Mouse (Mus musculus) liver, postnatal 0 days (tissue): Measurements from ENCODE around the gene Pde10a. TPM values are rescaled to one million over a fixed set of nuclear protein-coding genes. Genes with fewer than 3 reads are reported as not detected.

Experiments
- ATAC-seq: fragments of 200-750 bp; cut with Nextera tagmentation; 2 replicates; pipeline ENCODE4 v1.8.0; 2017; ENCODE audit warnings: mild to moderate bottlenecking, moderate library complexity
- DNase-seq: peaks from one replicate; pipeline ENCODE4 v3.0.0-alpha.2; 2016
- H3K27ac ChIP-seq: fragments of 300-500 bp; sonication (generic); 2 replicates; pipeline ENCODE4 v1.5.1; 2014; ENCODE audit warnings: antibody characterized with exemption, moderate library complexity, mild to moderate bottlenecking, low read depth
- H3K27me3 ChIP-seq: fragments of 300-500 bp; sonication (generic); 2 replicates; pipeline ENCODE4 v1.6.1; 2014; ENCODE audit warnings: low read length, control low read depth, mixed read lengths; ENCODE audit not compliant: insufficient read depth
- H3K36me3 ChIP-seq: fragments of 300-500 bp; sonication (generic); replicated peaks from 2 replicates; pipeline ENCODE4 v1.6.1; 2014; ENCODE audit warnings: mild to moderate bottlenecking, control low read depth, low read length, moderate library complexity, mixed read lengths; ENCODE audit not compliant: insufficient read depth
- H3K4me1 ChIP-seq: fragments of 300-500 bp; sonication (generic); 2 replicates; pipeline ENCODE4 v1.6.1; 2014; ENCODE audit warnings: antibody characterized with exemption, mild to moderate bottlenecking, control low read depth; ENCODE audit not compliant: insufficient read depth
- H3K4me2 ChIP-seq: fragments of 300-500 bp; sonication (generic); 2 replicates; pipeline ENCODE4 v1.6.1; 2014; ENCODE audit warnings: low read depth, mild to moderate bottlenecking, low read length, moderate library complexity, mixed read lengths
- H3K4me3 ChIP-seq: fragments of 300-500 bp; sonication (generic); 2 replicates; pipeline ENCODE4 v1.5.1; 2014; ENCODE audit warnings: low read depth, low read length
- H3K9ac ChIP-seq: fragments of 300-500 bp; sonication (generic); replicated peaks from 2 replicates; pipeline ENCODE4 v1.6.1; 2014; ENCODE audit warnings: mild to moderate bottlenecking, moderate library complexity
- H3K9me3 ChIP-seq: fragments of 300-500 bp; sonication (generic); 2 replicates; pipeline ENCODE4 v1.6.1; 2016; ENCODE audit warnings: mild to moderate bottlenecking, control low read depth, low read length, mixed read lengths
- CTCF ChIP-seq: sonication (generic); IDR thresholded peaks from 2 replicates; pipeline ENCODE4 v1.5.1; 2016; ENCODE audit warnings: antibody characterized with exemption, low read depth
- EP300 ChIP-seq: IDR thresholded peaks from 2 replicates; pipeline ENCODE4 v1.6.1; 2016; ENCODE audit warnings: antibody characterized with exemption, low read depth, mild to moderate bottlenecking
- WGBS: fragments of 180-500 bp; shearing (Covaris S2); extraction: QIAGEN DNeasy Blood & Tissue Kit; methylation state at CpG from one replicate; pipeline ENCODE4 v1.1.7; 2014; ENCODE audit not compliant: insufficient replicate concordance; 5-methylcytosine and 5-hydroxymethylcytosine counted together
- polyA plus RNA-seq: library from polyadenylated mRNA; unstranded; fragments of >200 nt; fragmentation: Nextera tagmentation; extraction: Ambion mirVana; gene quantifications from 2 replicates; pipeline ENCODE4 v1.2.1, GENCODE M21; 2015

Pde10a gene
- polyA plus RNA-seq, 1 experiment from 2014 or later: 0.90 TPM

DNA sequence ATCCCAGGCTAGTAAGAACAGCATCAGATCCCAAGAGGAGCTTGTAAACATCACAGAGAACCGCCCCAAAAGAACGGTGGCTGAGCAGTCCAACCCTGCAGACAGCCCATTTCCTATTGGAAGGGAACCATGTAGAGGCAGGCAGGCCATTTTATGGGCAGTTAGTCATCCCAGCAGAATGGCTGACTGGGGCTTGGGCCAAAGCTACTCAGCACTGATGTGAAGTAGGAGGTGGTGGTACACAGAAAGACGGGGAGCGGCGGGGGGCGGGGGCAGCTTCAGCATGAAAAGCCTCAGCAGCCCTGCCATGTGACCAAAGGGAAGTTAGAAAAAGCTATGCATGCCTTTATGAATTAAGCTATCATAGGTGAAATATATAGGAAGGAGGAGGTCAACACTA, 252.5 kb downstream of the Pde10a start:
- no peak overlapping the region for H3K9ac ChIP-seq
- WGBS: 82% methylated on average over 6 of the region's 6 CpGs
- no peaks in the 10 kb centered on the region for H3K27me3 ChIP-seq
- no peaks in the 10 kb centered on the region for H3K4me1 ChIP-seq
- DNase-seq: no peak
- TF ChIP-seq CTCF (no peak), EP300 (no peak)
- ATAC-seq: no peak
- no peak overlapping the region for H3K4me3 ChIP-seq
- no peak overlapping the region for H3K27ac ChIP-seq
- H3K9me3 ChIP-seq: no peaks in the 10 kb centered on the region
- no peaks in the 10 kb centered on the region for H3K36me3 ChIP-seq
- no peak overlapping the region for H3K4me2 ChIP-seq

DNA sequence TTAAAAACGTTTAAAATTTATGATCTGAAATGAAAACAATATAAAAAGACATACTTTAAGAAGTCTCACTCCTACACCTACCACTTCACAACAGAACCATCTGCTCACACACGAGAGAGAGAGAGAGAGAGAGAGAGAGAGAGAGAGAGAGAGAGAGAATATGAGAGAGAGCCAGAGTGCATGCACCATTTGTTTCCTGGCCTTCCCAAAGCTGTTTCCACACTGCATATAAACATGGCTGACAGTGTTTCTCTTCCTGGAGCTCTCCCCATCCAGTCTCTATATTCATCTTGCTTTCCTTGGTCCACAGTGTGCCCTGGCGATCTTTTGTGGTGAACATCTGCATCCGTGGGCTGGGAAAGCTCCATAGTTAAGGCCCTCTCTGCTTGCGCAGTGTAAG, 253.7 kb downstream of the Pde10a start:
- Histone ChIP-seq H3K4me1 (no peaks in the 10 kb centered on the region), H3K4me3 (no peak overlapping the region), H3K4me2 (no peak overlapping the region), H3K9ac (no peak overlapping the region), H3K27ac (no peak overlapping the region), H3K27me3 (no peaks in the 10 kb centered on the region), H3K36me3 (no peaks in the 10 kb centered on the region), H3K9me3 (no peaks in the 10 kb centered on the region)
- no peak for ATAC-seq
- TF ChIP-seq EP300 (no peak), CTCF (no peak)
- WGBS: 60% methylated on average over 5 of the region's 5 CpGs
- DNase-seq: no peak

DNA sequence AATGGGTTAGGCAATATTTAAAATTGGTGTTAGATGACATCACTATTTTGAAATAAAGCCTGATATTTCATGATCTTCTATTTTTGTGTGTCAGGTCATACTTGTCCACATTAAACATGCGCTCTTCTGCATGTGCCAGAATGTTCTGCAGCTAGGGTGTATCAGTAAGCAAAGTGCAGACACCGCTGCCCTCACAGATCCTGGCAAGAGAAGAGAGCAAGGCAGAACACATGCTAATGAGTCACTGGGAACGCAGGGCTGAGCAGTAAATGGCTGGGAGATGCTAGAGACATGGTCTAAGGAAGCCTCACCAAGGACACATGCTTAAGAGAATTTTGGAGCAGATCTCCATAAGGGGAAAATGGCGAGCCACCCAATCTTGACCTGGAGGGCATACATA, 255.3 kb downstream of the Pde10a start:
- ATAC-seq (no peak), DNase-seq (no peak)
- H3K4me1 ChIP-seq: no peaks in the 10 kb centered on the region
- H3K4me3 ChIP-seq: no peak overlapping the region
- no peaks in the 10 kb centered on the region for H3K36me3 ChIP-seq
- WGBS: 75% methylated on average over 4 of the region's 4 CpGs
- no peaks in the 10 kb centered on the region for H3K9me3 ChIP-seq
- H3K27me3 ChIP-seq: no peaks in the 10 kb centered on the region
- no peak for TF ChIP-seq EP300
- TF ChIP-seq CTCF: no peak
- no peak overlapping the region for H3K27ac ChIP-seq
- H3K9ac ChIP-seq: no peak overlapping the region
- H3K4me2 ChIP-seq: no peak overlapping the region

DNA sequence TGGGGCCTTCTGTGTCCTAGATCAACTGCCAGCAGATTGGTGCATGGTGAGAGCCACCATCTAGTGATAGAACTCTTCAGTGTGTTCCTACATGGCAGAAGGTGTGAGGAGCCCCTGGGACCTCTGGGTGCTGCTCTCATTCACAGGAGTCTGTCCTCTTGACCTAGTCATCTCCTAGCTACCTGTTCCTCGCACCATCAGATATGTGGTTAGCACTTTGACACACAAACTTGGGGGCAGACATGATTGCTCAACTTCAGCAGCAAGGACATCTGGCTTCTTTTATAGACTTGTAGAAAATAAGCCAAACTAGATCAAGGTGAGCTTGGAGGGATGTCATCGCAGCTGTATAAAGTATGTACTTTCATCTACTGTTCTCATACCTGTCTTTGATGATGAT, 255.9 kb downstream of the Pde10a start:
- no peaks in the 10 kb centered on the region for H3K36me3 ChIP-seq
- no peak overlapping the region for H3K4me3 ChIP-seq
- H3K4me2 ChIP-seq: no peak overlapping the region
- no peaks in the 10 kb centered on the region for H3K4me1 ChIP-seq
- H3K9ac ChIP-seq: no peak overlapping the region
- WGBS: 76% methylated on average over 2 of the region's 2 CpGs
- no peaks in the 10 kb centered on the region for H3K27me3 ChIP-seq
- DNase-seq (no peak), ATAC-seq (no peak)
- TF ChIP-seq CTCF: no peak
- no peak for TF ChIP-seq EP300
- no peaks in the 10 kb centered on the region for H3K9me3 ChIP-seq
- no peak overlapping the region for H3K27ac ChIP-seq

DNA sequence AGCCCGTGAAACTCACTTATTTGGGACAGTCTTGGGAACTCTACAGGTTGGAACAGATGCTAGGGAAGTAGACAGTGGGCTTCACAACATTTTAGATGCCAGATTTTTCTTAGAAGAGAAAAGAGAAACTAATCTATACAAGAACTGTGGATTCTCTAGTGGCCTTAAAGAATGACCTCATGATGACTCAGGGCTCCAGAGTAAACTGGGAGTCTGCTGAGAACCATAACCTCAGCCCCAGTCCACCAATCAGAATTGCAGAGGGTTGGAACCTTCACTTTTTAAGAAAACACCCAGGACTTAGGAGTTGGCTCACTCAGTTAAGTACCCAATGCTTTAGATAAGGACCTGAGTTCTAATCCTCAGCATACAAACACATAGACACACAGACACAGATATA, 256.4 kb downstream of the Pde10a start:
- no peak overlapping the region for H3K9ac ChIP-seq
- 61% methylated on average over 1 of the region's 1 CpGs for WGBS
- H3K4me2 ChIP-seq: no peak overlapping the region
- no peaks in the 10 kb centered on the region for H3K9me3 ChIP-seq
- H3K27ac ChIP-seq: no peak overlapping the region
- TF ChIP-seq EP300 (no peak), CTCF (no peak)
- ATAC-seq (no peak), DNase-seq (no peak)
- H3K4me3 ChIP-seq: no peak overlapping the region
- no peaks in the 10 kb centered on the region for H3K4me1 ChIP-seq
- no peaks in the 10 kb centered on the region for H3K36me3 ChIP-seq
- H3K27me3 ChIP-seq: no peaks in the 10 kb centered on the region

DNA sequence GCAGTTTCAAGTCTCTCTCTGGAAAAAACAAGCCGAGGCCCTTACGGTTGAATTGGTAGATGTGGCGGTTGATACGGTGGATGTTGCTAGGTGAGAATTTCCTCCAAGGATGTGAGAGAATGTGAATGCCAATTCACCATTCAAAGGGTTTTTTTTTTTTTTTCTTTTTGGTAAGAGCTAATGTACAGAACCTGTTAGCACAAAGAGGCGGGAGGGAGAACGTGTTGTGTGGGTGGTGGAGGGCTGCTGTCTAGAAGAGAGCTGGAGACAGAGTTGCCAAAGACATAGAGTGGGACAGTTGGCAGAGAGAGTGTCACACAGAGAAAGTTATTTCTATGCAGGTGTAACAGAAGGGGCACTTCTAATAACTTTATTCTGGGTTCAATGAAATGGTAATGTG, 260.7 kb downstream of the Pde10a start:
- H3K27ac ChIP-seq: no peak overlapping the region
- ATAC-seq: no peak
- H3K4me2 ChIP-seq: no peak overlapping the region
- DNase-seq: no peak
- no peaks in the 10 kb centered on the region for H3K36me3 ChIP-seq
- no peaks in the 10 kb centered on the region for H3K9me3 ChIP-seq
- no peak overlapping the region for H3K9ac ChIP-seq
- no peaks in the 10 kb centered on the region for H3K4me1 ChIP-seq
- no peak overlapping the region for H3K4me3 ChIP-seq
- WGBS: 88% methylated on average over 6 of the region's 6 CpGs
- TF ChIP-seq EP300 (no peak), CTCF (no peak)
- H3K27me3 ChIP-seq: no peaks in the 10 kb centered on the region

DNA sequence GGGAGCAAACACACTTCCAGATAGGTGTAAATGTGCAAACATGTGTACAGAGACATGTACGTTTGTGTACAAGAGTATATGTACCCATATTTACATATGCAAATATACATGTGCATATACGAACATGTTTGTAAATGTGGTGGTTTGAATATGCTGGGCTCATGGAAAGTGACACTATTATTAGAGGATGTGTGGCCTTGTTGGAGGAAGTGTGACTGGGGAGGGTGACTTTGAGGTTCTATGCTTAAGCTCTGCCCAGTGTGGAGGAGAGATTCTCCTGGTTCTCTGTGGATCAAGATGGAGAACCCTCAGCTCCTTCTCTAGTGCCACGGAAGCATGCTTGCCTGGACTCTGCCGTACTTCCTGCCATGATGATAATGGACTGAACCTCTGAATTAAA, 261.3 kb downstream of the Pde10a start:
- DNase-seq (no peak), ATAC-seq (no peak)
- H3K27ac ChIP-seq: no peak overlapping the region
- no peak overlapping the region for H3K4me2 ChIP-seq
- H3K9me3 ChIP-seq: no peaks in the 10 kb centered on the region
- H3K4me3 ChIP-seq: no peak overlapping the region
- no peak for TF ChIP-seq EP300
- TF ChIP-seq CTCF: no peak
- H3K36me3 ChIP-seq: no peaks in the 10 kb centered on the region
- no peaks in the 10 kb centered on the region for H3K27me3 ChIP-seq
- no peaks in the 10 kb centered on the region for H3K4me1 ChIP-seq
- WGBS: 80% methylated on average over 4 of the region's 4 CpGs
- H3K9ac ChIP-seq: no peak overlapping the region
